Mouse (Mus musculus): ENCODE measurements around the gene Washc4.

Gene Washc4

GRCm38 (mm10) chr10:83634461-83634860 is 90.9 kb downstream of the Washc4 start:
- no peak for DNase-seq (ENCODE audit: extremely low read depth, low read depth)

- DNase-seq (ENCODE audit: extremely low read depth, low read depth): no peak
These were observed 92.6 kb downstream of the Washc4 start for GRCm38 (mm10) chr10:83636191-83636590.

GRCm38 (mm10) chr10:83637295-83637694 is 93.7 kb downstream of the Washc4 start:
- DNase-seq (ENCODE audit: extremely low read depth, low read depth): no peak

GRCm38 (mm10) chr10:83639881-83640386 is 96.4 kb downstream of the Washc4 start:
- no peak for DNase-seq (ENCODE audit: extremely low read depth, low read depth)

- no peak for DNase-seq (ENCODE audit: extremely low read depth, low read depth)
These were observed 98.1 kb downstream of the Washc4 start for GRCm38 (mm10) chr10:83641641-83642040.

- DNase-seq (ENCODE audit: extremely low read depth, low read depth): no peak
These were observed 100.6 kb downstream of the Washc4 start for GRCm38 (mm10) chr10:83644167-83644566.

- peak; percentile 90 for DNase-seq (ENCODE audit: extremely low read depth, low read depth)
These were observed 101.5 kb downstream of the Washc4 start for GRCm38 (mm10) chr10:83644865-83645715.

- DNase-seq (ENCODE audit: extremely low read depth, low read depth): no peak
These were observed 102.1 kb downstream of the Washc4 start for GRCm38 (mm10) chr10:83645716-83645990.
